Mouse (Mus musculus) cortical plate, adult 2 months (tissue): ENCODE measurements around the gene Jmjd6. TPM values are rescaled to one million over a fixed set of nuclear protein-coding genes. Genes with fewer than 3 reads are reported as not detected.

Experiments used
- H3K27ac ChIP-seq: fragments of 200-500 bp; 2 replicates; pipeline ENCODE4 v1.5.1; 2012; ENCODE audit warnings: low read length, control low read depth, inconsistent platforms; ENCODE audit not compliant: insufficient read depth
- H3K4me1 ChIP-seq: fragments of 200-500 bp; 2 replicates; pipeline ENCODE4 v1.6.1; 2011; ENCODE audit warnings: low read length; ENCODE audit not compliant: control insufficient read depth, insufficient read depth
- H3K4me3 ChIP-seq: fragments of 200-500 bp; 2 replicates; pipeline ENCODE4 v1.5.1; 2011; ENCODE audit warnings: mild to moderate bottlenecking, low read length, control low read depth; ENCODE audit not compliant: insufficient read depth
- CTCF ChIP-seq: fragments of 200-500 bp; IDR thresholded peaks from 2 replicates; pipeline ENCODE4 v1.5.1; 2011; ENCODE audit warnings: mild to moderate bottlenecking, control low read depth, low read length; ENCODE audit not compliant: insufficient read depth; ENCODE audit errors: extremely low read depth
- POLR2A ChIP-seq: fragments of 200-500 bp; IDR thresholded peaks from 2 replicates; pipeline ENCODE4 v1.6.1; 2011; ENCODE audit warnings: mild to moderate bottlenecking, low read length, control low read depth; ENCODE audit not compliant: insufficient read depth; ENCODE audit errors: extremely low read depth
- polyA plus RNA-seq: library from polyadenylated mRNA; depleted of rRNA; stranded (reverse); fragments of >200 nt; gene quantifications from 2 replicates; pipeline ENCODE4 v1.2.3, GENCODE M21; 2012

The Jmjd6 gene
- polyA plus RNA-seq, 1 experiment = 24.3 TPM

DNA sequence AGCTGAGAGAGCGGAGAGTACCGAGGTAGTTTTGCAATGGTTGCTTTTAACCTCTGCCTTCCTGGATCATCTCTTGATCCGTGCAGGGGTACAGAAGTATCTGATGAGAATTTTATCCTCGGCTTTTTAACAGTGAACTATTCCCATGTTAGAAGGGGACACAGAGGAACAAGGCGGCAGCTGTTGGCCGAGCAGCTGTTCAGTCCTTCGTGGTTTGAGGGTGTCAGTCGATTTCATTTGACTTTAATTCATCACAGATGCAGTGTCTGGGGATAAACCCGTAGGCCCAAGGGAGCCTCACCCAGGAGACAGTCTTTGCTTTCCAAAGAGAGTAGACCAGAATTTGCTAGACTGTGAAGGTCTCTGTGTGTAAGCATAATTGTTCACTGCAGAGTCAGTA lies 28.3 kb upstream of the Jmjd6 start:
- Histone ChIP-seq H3K27ac (no peak overlapping the region), H3K4me1 (no peaks in the 10 kb centered on the region), H3K4me3 (no peak overlapping the region)
- TF ChIP-seq POLR2A (no peak), CTCF (no peak)

DNA sequence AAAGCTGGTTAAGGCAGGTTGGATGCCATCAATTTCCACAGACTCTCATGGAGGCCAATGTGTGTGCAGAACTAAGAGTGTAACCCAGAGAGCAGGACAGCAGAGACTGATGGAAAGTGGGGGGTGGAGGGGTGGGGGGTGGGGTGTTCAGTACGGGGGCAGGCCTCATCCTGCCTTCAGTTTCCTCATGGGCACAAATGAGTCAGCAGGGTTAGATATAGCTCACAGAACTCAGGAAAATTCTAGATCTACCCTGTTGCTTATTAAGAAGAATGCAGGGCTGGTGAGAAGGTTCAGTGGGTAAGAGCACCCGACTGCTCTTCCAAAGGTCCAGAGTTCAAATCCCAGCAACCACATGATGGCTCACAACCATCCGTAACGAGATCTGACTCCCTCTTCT lies 26.4 kb upstream of the Jmjd6 start:
- H3K4me1 ChIP-seq = no peaks in the 10 kb centered on the region
- H3K4me3 ChIP-seq = no peak overlapping the region
- no peak for TF ChIP-seq POLR2A
- TF ChIP-seq CTCF = no peak
- no peak overlapping the region for H3K27ac ChIP-seq

DNA sequence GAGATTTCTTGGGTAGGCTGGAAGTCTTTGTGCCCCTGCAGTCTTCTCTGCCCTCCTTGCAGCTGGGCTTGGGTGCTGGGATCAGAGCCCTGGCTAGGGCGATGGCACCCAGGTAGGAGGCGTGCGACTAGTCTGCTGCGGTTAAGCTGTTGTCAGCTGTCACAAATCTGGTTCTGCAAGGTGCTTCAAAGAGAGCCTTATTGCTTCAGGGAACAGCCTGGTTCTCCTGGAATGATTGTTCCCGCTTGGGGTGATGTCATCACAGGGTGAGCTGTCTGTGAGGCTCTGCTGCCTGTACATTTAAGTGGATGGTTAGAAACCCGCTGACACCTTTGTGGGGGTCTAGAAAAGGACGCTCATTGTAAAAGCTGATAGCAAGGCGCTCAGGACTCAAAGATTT lies 26.0 kb upstream of the Jmjd6 start:
- no peak overlapping the region for H3K27ac ChIP-seq
- TF ChIP-seq POLR2A (no peak), CTCF (no peak)
- H3K4me1 ChIP-seq = no peaks in the 10 kb centered on the region
- H3K4me3 ChIP-seq = no peak overlapping the region

DNA sequence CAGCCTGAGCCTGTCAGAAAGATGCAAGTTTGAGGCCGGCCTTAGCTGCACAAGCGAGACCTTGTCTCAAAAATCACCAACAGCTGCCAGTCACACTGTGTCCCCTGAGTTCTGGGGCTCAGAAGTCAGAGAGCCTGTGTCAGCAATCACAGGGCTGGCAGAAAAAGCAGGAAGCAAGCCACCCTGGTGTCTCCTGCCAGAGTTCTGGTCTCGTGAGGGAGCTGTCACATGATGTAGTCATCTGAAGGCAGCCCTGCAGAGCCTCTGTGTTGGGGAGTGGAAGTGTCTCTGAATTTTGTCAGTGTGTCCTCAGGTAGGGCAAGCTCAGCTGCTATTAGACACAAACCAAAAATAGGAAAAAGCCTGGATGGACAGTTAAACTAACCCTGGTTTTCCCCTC lies 24.9 kb upstream of the Jmjd6 start:
- Histone ChIP-seq H3K27ac (no peak overlapping the region), H3K4me3 (no peak overlapping the region), H3K4me1 (no peaks in the 10 kb centered on the region)
- TF ChIP-seq POLR2A (no peak), CTCF (no peak)

DNA sequence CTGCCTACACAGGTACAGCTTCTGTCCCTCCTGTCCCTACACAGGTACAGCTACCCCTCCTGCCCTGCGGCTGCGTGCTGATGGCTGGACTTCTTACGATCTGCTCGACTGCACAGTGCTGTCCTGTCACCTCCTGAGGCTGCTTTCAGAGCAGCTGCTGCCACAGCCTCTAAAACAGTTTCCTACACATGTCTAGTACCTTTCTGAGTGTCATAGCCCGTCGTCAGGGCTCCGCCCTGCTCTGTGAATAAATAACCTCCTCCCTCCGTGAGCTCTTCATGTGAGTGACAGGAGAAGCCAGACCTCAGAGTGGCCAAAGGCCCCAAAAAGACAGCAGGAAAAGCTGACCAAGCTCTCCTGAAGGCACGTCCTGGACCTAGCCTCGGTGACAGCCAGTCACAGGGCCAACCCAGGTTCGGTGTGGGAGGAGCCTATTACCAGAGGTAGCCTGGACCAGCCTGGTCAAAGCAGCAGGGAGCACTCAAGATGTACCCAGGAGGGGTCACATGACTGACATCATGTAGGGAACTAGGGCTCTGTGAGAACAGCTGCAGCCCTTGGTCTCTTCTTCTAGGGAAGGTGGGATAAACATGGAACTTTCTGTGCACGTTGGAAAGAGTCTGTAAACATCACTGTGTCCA lies 22.8 kb upstream of the Jmjd6 start:
- no peak overlapping the region for H3K27ac ChIP-seq
- TF ChIP-seq CTCF = no peak
- no peaks in the 10 kb centered on the region for H3K4me1 ChIP-seq
- H3K4me3 ChIP-seq = no peak overlapping the region

DNA sequence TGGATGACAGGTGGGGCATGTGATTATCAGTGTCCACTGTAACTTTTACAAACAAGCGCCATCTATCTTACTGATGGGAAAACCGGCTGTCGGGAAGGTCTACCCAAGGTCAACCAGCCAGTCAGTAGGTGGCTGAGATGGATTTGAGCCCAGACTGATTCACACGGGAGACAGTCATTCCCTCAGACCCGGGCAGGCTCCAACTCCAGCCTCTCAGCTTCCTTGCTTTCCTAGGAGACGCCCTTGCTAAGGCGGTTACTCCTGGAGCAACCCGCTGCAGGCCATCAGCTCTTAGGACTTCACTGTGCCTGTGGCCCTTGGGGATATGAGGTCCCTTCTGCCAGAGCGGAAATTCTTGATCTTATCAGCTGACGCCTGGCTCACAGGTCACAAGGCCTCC lies 21.2 kb upstream of the Jmjd6 start:
- H3K27ac ChIP-seq = no peak overlapping the region
- no peaks in the 10 kb centered on the region for H3K4me1 ChIP-seq
- H3K4me3 ChIP-seq = no peak overlapping the region
- TF ChIP-seq POLR2A (no peak), CTCF (no peak)

DNA sequence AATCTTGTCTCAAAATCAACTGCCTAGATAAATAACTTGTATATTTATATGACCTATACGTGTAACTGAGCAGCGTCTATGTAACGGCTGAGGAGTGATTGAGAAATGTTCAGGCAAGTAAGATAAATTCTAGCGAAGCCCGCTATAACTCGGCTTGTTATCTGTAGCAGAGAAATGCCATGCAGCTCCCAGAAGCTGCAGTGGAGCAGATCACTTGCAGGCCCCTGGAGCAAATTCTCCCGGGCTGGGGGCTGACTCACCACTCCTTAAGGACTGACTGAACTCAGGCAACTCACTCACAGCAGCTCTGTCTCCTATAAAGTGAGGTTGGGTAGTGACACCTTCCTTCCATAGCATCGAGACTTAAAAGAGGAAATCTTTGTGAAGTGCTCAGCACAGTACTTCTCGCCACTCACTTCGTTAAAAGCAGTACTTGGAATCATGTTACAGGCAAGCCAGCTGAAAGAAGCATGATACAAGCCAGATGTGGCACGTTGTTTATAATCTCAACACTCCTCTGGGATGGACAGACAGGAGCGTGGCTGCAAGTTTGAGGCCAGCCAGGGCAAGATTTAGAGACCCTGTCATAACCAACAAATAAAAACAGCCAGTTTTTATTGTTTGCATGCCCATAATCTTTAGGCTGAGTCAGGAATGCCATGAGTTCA lies 14.1 kb upstream of the Jmjd6 start:
- no peak overlapping the region for H3K27ac ChIP-seq
- TF ChIP-seq CTCF (no peak), POLR2A (no peak)
- no peak overlapping the region for H3K4me3 ChIP-seq

DNA sequence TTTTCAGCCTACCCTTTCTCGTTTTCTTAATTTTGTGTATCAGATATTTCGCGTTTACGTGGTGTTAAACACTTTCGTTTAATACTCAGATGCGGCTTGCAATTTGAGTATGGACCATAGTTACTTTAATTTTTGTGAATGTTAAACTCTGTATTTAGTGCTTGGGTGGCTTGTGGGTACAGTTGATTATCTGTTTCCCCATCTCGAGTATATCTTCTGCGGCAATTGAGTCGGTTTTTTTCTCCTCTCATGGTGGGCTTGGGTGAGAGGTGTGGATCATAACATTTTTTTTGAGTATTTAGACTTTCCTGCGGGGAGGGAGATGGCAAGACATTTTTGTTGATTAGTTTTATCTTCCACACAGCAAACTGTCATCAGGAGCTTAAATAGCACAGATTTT lies 11.0 kb upstream of the Jmjd6 start:
- Histone ChIP-seq H3K4me1 (peaks cover 6% of the 10 kb centered on the region; the same call in 1 of the 2 replicates), H3K27ac (no peak overlapping the region), H3K4me3 (peak overlapping the region; percentile 68)
- TF ChIP-seq POLR2A (no peak), CTCF (no peak)

More for the DNA sequence above, 14.1 kb upstream of the Jmjd6 start:
- H3K4me1 ChIP-seq = peaks cover 3% of the 10 kb centered on the region; the same call in 1 of the 2 replicates

DNA sequence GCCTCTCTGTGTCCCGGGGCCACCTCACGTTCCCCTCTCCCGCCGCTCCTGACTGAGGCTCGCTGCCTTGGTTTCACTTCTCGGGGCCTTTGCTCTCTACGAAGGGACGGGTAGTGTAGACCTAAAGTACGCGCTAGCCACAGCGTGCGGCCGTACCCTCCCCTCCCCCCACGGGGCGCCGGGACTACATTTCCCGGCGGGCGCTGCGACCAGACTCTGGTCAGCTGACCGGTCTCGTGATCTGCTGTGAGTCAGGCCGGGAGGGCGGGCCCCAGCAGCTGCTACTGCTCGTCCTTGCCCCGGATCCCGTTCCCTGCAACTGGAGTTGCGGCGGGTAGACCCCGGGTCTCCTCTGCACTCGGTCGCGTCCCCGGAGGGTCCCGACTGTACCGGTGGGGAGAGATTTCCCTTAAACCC lies 10.3 kb upstream of the Jmjd6 start:
- peaks cover 6% of the 10 kb centered on the region; the same call in 1 of the 2 replicates for H3K4me1 ChIP-seq
- TF ChIP-seq POLR2A (peak; percentile 93), CTCF (no peak)
- H3K27ac ChIP-seq = peak overlapping the region; percentile 92
- peak overlapping the region; percentile 68 for H3K4me3 ChIP-seq

DNA sequence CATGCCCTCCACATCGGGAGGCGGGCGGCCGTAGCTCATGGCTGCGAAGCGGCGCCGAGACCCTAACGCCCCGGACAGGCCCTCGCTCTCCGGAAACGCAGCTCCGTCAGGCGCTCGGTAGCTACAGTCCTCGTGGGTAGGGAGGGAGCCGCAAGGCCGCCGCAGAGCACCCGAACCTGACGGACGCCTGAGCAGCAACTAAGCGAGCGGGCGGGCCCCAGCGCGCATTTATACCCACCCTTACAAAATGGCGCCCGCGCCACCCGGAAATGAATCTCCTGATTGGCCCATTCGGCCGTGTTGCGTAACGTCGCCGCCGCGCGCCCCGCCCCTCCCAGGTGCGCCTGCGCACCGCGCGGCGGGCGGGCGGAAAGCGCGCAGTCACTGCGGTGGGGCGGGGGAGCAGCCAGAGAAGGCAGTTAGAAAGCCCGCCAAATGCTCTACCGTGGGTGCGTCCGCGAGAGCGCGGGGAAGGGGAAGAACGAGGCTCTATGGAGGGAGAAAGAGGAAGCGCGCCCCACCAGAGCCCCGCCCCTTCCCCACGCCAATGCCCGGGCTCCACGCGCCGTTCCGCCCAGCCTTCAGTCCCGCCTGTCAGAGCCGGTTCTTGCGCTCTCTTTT lies 9.8 kb upstream of the Jmjd6 start, which contains the start of gene Srsf2:
Gene Srsf2 (minus strand): TSS at position 204 of the 621 bp plus-strand sequence.
- H3K4me3 ChIP-seq = peak within 1 kb of the TSS; percentile 68
- peak within 1 kb of the TSS; percentile 99 for H3K27ac ChIP-seq
- TF ChIP-seq POLR2A (peak; percentile 99), CTCF (no peak)
- H3K4me1 ChIP-seq = peaks cover 6% of the 10 kb centered on the region; the same call in 1 of the 2 replicates
